Mouse (Mus musculus): ENCODE data around the gene Calml4.

The Calml4 gene

DNA sequence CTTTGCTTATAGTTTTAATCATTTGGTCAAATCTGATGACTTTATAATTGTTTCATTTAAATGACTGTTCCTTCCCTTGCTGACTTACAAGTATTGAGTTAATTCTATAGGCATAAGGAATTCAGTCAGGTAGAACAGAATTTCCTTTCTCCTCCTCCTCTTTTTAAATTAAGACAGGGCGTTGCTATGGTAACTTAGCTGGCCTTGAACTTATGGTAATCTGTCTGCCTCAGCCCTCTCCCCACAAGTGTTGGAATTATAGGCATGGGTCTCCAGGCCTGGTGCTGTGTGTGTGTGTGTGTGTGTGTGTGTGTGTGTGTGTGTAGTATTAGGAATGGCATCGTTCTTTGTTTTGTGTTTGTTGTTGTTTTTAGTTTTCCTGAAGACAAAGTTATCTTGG, 43.9 kb downstream of the Calml4 start:
- no peak for DNase-seq (ENCODE audit: low read depth, low spot score)

DNA sequence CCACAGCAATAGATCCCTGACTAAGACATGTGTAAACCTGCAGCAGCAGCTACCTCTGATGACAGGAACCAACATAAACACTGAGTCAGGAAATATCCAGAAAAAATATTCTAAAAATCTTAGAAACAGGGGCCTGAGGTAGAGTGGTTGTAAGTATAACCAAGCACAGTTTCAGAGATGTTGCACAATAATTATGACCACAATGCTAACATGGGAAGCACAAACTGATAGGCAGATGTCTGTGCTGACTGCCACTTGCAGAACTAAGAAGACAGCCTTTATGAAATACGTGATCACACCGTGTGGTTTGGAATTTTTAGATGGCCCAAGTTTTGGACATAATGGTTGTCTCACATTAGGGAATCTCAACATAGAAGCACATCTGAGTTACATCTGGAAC, 46.0 kb downstream of the Calml4 start:
- DNase-seq (ENCODE audit: low read depth, low spot score) = no peak

DNA sequence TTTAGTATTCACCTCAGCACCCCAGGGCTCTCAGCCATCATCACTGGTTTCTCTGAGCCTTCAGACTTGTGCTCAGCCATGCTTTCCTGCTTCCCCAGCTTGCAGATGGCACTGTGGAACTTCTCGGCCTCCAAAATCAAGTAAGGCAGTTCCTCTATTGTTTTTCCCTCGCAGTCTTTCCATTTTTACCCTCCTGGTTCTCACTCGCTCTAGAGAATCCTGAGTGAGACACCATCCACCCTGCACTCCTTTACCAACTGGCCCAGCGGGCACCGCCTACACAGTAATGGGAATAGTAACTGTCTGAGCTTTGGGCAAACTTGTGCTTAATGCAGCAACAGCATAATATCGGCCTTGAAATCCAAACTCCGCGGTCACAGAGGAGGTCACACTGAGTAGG, 47.2 kb downstream of the Calml4 start:
- DNase-seq (ENCODE audit: low read depth, low spot score) = no peak

DNA sequence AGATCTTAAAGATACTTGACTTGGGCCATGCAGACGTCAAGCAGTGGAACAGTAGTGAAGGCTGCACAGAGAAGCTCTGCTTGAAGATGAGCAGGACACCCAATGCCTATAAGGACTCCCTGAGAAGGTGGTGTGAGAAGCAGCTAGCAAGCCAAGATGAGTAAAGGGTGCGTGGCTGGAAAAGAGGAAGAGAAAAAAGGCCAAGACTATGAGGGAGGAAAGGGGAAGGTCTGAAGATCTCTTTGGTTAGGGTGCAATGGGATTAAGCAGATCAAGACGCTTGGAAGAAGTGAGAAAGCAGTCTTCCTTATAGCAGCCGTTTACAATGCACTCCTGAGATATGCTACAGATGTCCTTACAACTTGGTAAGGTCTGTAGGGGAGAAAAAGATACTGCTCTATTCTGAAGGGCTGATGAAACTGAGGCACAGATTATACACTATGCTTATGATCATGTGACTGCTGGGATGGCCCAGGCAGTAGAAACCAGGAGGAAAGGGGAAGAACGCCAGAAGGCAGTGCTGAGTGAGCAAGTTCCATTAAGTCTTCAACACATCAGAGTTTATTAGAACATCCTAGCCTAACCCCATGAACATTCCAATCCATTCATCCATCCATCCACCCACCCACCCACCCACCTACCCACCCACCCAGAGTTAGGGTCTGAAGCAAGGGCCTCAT, 55.6 kb downstream of the Calml4 start:
- DNase-seq (ENCODE audit: low read depth, low spot score) = no peak

DNA sequence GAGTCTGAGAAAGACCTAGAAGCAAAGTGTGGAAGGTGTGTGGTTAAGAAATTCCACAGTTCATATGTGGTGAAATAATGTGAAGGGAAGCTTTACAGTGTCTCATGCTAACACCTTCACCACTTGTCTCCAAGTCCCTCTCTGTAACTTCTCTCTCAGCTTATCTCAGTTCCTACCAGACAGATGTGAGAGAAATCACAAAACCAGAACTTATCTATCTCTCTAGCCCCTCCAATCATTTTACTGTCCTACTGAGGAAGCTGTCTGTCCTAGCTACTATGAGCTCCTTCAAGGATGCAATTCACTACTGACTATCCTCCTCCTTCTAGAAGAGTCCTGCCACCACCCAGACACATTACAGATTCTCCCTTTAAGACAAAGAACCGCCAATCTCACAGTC, 59.2 kb downstream of the Calml4 start:
- no peak for DNase-seq (ENCODE audit: low read depth, low spot score)

DNA sequence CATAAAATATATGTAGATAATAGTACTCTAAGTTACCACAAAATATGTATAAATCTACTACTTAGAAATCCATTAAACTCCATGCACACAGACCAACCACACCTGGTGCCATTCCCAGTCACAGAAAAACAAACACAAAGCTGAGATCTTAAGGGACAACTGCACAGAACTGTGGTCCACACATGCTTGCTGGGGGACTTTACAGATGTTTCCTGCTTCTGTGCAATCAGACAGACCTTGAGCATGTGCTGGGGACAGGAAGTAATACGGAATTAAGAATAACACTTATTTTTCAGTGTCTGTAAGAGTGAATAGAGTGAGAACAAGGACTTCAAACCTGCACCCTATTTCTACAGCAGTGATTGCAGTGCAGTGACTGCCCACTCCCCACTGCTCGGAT, 63.0 kb downstream of the Calml4 start:
- DNase-seq (ENCODE audit: low read depth, low spot score) = no peak

DNA sequence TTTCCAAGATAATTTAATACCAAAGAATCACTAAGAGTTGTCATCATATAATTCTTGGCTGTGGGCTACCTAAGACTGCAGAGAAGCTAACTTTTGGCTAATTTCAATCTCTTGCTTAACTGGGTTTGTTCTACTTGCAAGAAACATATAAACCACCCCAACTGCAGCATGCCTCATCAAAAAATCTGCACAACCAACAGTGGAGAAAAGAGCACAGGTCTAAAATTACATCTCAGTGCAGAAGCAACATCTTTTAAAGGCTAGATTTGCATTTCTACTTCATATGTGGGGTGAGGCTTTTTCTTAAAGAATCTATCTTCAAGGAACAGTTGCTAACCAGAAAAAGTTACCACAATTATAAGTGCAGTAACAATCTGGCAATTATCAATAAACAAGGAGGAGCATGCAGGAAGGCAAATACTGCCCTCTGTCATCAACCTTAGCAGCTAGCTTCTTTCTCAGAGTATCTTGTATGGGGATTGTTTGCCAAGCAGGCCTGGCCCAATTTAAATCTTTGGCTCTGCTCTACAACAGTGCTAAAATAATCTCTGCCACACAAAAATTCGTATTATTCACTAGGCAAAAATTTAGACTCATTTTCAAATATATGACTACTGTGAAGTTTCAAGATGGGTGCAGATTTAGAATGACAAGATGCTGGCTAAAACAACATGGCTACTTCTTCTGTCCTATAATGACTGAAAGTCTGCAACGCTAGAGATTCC, 67.2 kb downstream of the Calml4 start:
- no peak for DNase-seq (ENCODE audit: low read depth, low spot score)

All from retina, adult 2 months (tissue).